Mouse (Mus musculus) bone marrow macrophage, adult 2 months (primary cell): ENCODE data around the gene Ins2. TPM values are rescaled to one million over a fixed set of nuclear protein-coding genes. Genes with fewer than 3 reads are reported as not detected.

ENCODE experiments used
- H3K27ac ChIP-seq: 2 replicates; pipeline ENCODE4 v1.5.1; 2012; ENCODE audit warnings: low read depth, low read length; ENCODE audit not compliant: insufficient read depth
- H3K4me1 ChIP-seq: 2 replicates; pipeline ENCODE4 v1.6.1; 2012; ENCODE audit warnings: low read length; ENCODE audit not compliant: control insufficient read depth, insufficient read depth
- H3K4me3 ChIP-seq: 2 replicates; pipeline ENCODE4 v1.5.1; 2012; ENCODE audit warnings: mild to moderate bottlenecking, low read length, moderate library complexity; ENCODE audit not compliant: insufficient read depth
- CTCF ChIP-seq: IDR thresholded peaks from 2 replicates; pipeline ENCODE4 v1.5.1; 2012; ENCODE audit warnings: low read depth, mild to moderate bottlenecking, low read length, moderate library complexity
- POLR2A ChIP-seq: IDR thresholded peaks from 2 replicates; pipeline ENCODE4 v1.6.1; 2012; ENCODE audit warnings: mild to moderate bottlenecking, low read depth, low read length, borderline replicate concordance
- polyA plus RNA-seq: library from polyadenylated mRNA; stranded (reverse); fragments of >200 nt; gene quantifications from 2 replicates; pipeline ENCODE4 v1.2.4, GENCODE M21; 2012; ENCODE audit not compliant: missing spikeins, insufficient read depth, insufficient read length

The Ins2 gene
- polyA plus RNA-seq, 1 experiment = not detected

GRCm38 (mm10) chr7:142664465-142665029 lies 78.6 kb downstream of the Ins2 start:
- TF ChIP-seq CTCF = no peak
- TF ChIP-seq POLR2A = no peak
- no peaks in the 10 kb centered on the region for H3K4me1 ChIP-seq
- no peak overlapping the region for H3K27ac ChIP-seq
- H3K4me3 ChIP-seq = no peak overlapping the region

- Histone ChIP-seq H3K4me3 (peak overlapping the region; percentile 23), H3K4me1 (no peaks in the 10 kb centered on the region), H3K27ac (no peak overlapping the region)
- TF ChIP-seq CTCF = no peak
- no peak for TF ChIP-seq POLR2A
These were observed 79.2 kb downstream of the Ins2 start for GRCm38 (mm10) chr7:142663931-142664421.

- H3K4me3 ChIP-seq = no peak overlapping the region
- no peak overlapping the region for H3K27ac ChIP-seq
- H3K4me1 ChIP-seq = no peaks in the 10 kb centered on the region
- TF ChIP-seq POLR2A = no peak
- TF ChIP-seq CTCF = no peak
These were observed 80.0 kb downstream of the Ins2 start for GRCm38 (mm10) chr7:142663151-142663550.

- Histone ChIP-seq H3K4me3 (no peak overlapping the region), H3K4me1 (no peaks in the 10 kb centered on the region), H3K27ac (no peak overlapping the region)
- TF ChIP-seq CTCF = no peak
- no peak for TF ChIP-seq POLR2A
These were observed 81.4 kb downstream of the Ins2 start for GRCm38 (mm10) chr7:142661811-142662210.

- Histone ChIP-seq H3K27ac (no peak overlapping the region), H3K4me1 (no peaks in the 10 kb centered on the region), H3K4me3 (no peak overlapping the region)
- TF ChIP-seq POLR2A (no peak), CTCF (no peak)
These were observed 82.1 kb downstream of the Ins2 start for GRCm38 (mm10) chr7:142661046-142661445.

- no peak for TF ChIP-seq POLR2A
- TF ChIP-seq CTCF = no peak
- H3K27ac ChIP-seq = no peak overlapping the region
- no peaks in the 10 kb centered on the region for H3K4me1 ChIP-seq
- no peak overlapping the region for H3K4me3 ChIP-seq
These were observed 82.6 kb downstream of the Ins2 start for GRCm38 (mm10) chr7:142660651-142660945.

- Histone ChIP-seq H3K4me3 (no peak overlapping the region), H3K4me1 (no peaks in the 10 kb centered on the region), H3K27ac (no peak overlapping the region)
- TF ChIP-seq CTCF = no peak
- TF ChIP-seq POLR2A = no peak
These were observed 83.2 kb downstream of the Ins2 start for GRCm38 (mm10) chr7:142659767-142660650.

GRCm38 (mm10) chr7:142659181-142659681 lies 84.0 kb downstream of the Ins2 start:
- Histone ChIP-seq H3K27ac (no peak overlapping the region), H3K4me1 (no peaks in the 10 kb centered on the region), H3K4me3 (no peak overlapping the region)
- TF ChIP-seq POLR2A (no peak), CTCF (no peak)

GRCm38 (mm10) chr7:142658681-142659180 lies 84.5 kb downstream of the Ins2 start:
- peak overlapping the region; percentile 33 for H3K4me3 ChIP-seq
- no peak overlapping the region for H3K27ac ChIP-seq
- TF ChIP-seq POLR2A (no peak), CTCF (no peak)
- no peaks in the 10 kb centered on the region for H3K4me1 ChIP-seq

- Histone ChIP-seq H3K27ac (no peak overlapping the region), H3K4me3 (peak overlapping the region; percentile 33), H3K4me1 (no peaks in the 10 kb centered on the region)
- TF ChIP-seq CTCF (no peak), POLR2A (no peak)
These were observed 85.2 kb downstream of the Ins2 start for GRCm38 (mm10) chr7:142657821-142658614.
